Mouse (Mus musculus): Measurements from ENCODE around the gene Hoxb6. TPM values are rescaled to one million over a fixed set of nuclear protein-coding genes. Genes with fewer than 3 reads are reported as not detected.

The Hoxb6 gene
- total RNA-seq, 2 experiments from 2014 or later, result 0.62 to 1.3 TPM

GRCm38 (mm10) chr11:96268031-96268745 lies 24.1 kb upstream of the Hoxb6 start:
- no peak for DNase-seq (ENCODE audit: low spot score in 2 of 2)

GRCm38 (mm10) chr11:96269869-96270268 lies 22.4 kb upstream of the Hoxb6 start:
- DNase-seq (ENCODE audit: low spot score in 2 of 2), result peak in 1 of 2 experiments; percentile 25

GRCm38 (mm10) chr11:96270996-96271540 lies 21.2 kb upstream of the Hoxb6 start, which contains the start of gene Hoxb9:
Gene Hoxb9, plus strand, starts transcription at chr11:96271457.
- DNase-seq (ENCODE audit: low spot score in 2 of 2), result no peak

GRCm38 (mm10) chr11:96271541-96272011 lies 20.7 kb upstream of the Hoxb6 start:
- DNase-seq (ENCODE audit: low spot score in 2 of 2), result peak in 1 of 2 experiments; percentile 19

- DNase-seq (ENCODE audit: low spot score in 2 of 2), result no peak
These were observed 20.0 kb upstream of the Hoxb6 start for GRCm38 (mm10) chr11:96272024-96272921.

GRCm38 (mm10) chr11:96274428-96274827 lies 17.8 kb upstream of the Hoxb6 start:
- no peak for DNase-seq (ENCODE audit: low spot score in 2 of 2)

- no peak for DNase-seq (ENCODE audit: low spot score in 2 of 2)
These were observed 16.4 kb upstream of the Hoxb6 start for GRCm38 (mm10) chr11:96275896-96276295.

- no peak for DNase-seq (ENCODE audit: low spot score in 2 of 2)
These were observed 14.9 kb upstream of the Hoxb6 start for GRCm38 (mm10) chr11:96277151-96278044.

- DNase-seq (ENCODE audit: low spot score in 2 of 2), result no peak
These were observed 14.0 kb upstream of the Hoxb6 start for GRCm38 (mm10) chr11:96278324-96278723.

GRCm38 (mm10) chr11:96278773-96279172 lies 13.5 kb upstream of the Hoxb6 start:
- DNase-seq (ENCODE audit: low spot score in 2 of 2), result peak in 1 of 2 experiments; percentile 78

- DNase-seq (ENCODE audit: low spot score in 2 of 2), result no peak
These were observed 12.6 kb upstream of the Hoxb6 start for GRCm38 (mm10) chr11:96279421-96280233.

GRCm38 (mm10) chr11:96280399-96281378 lies 11.6 kb upstream of the Hoxb6 start:
- DNase-seq (ENCODE audit: low spot score in 2 of 2), result no peak

GRCm38 (mm10) chr11:96281396-96281795 lies 10.9 kb upstream of the Hoxb6 start:
- DNase-seq (ENCODE audit: low spot score in 2 of 2), result no peak

GRCm38 (mm10) chr11:96281855-96282570 lies 10.3 kb upstream of the Hoxb6 start, which contains the start of gene Hoxb8:
Gene Hoxb8, plus strand, starts transcription at chr11:96281905.
- no peak for DNase-seq (ENCODE audit: low spot score in 2 of 2)

- DNase-seq (ENCODE audit: low spot score in 2 of 2), result no peak
These were observed 9.4 kb upstream of the Hoxb6 start for GRCm38 (mm10) chr11:96282795-96283430.

- no peak for DNase-seq (ENCODE audit: low spot score in 2 of 2)
These were observed 8.1 kb upstream of the Hoxb6 start for GRCm38 (mm10) chr11:96284041-96284749.

Measured in gastrocnemius, postnatal 4 days (tissue).